Mouse (Mus musculus): ENCODE data around the gene Atg5.

Atg5 gene

GRCm38 (mm10) chr10:44391509-44392290, 123.5 kb downstream of the Atg5 start:
- DNase-seq (ENCODE audit: low read depth) = no peak

GRCm38 (mm10) chr10:44392855-44393254, 124.7 kb downstream of the Atg5 start:
- no peak for DNase-seq (ENCODE audit: low read depth)

GRCm38 (mm10) chr10:44400119-44400518, 132.0 kb downstream of the Atg5 start:
- DNase-seq (ENCODE audit: low read depth) = no peak

GRCm38 (mm10) chr10:44400602-44401001, 132.4 kb downstream of the Atg5 start:
- DNase-seq (ENCODE audit: low read depth) = no peak

- DNase-seq (ENCODE audit: low read depth) = no peak
Observed at GRCm38 (mm10) chr10:44401600-44401999, 133.4 kb downstream of the Atg5 start.

GRCm38 (mm10) chr10:44403415-44403814, 135.3 kb downstream of the Atg5 start:
- no peak for DNase-seq (ENCODE audit: low read depth)

- no peak for DNase-seq (ENCODE audit: low read depth)
Observed at GRCm38 (mm10) chr10:44409054-44409453, 140.9 kb downstream of the Atg5 start.

GRCm38 (mm10) chr10:44409958-44410357, 141.8 kb downstream of the Atg5 start:
- no peak for DNase-seq (ENCODE audit: low read depth)

Data from fibroblast of lung, adult 2 months (primary cell).